Mouse (Mus musculus): ENCODE measurements at regions not wholly inside any gene's neighbourhood (a gene's known extent, or its start where the extent isn't known, plus 50 kb on each side); places are given as distances from the start of the nearest gene placed in this dataset.
A peak's percentile ranks its signal among the peaks of the same experiment; 100 is the strongest.
"Not testable (repeated sequence)": the region's sequence is repeated elsewhere in the genome, so short reads cannot be mapped to it uniquely, and the experiment has no call there.

DNA sequence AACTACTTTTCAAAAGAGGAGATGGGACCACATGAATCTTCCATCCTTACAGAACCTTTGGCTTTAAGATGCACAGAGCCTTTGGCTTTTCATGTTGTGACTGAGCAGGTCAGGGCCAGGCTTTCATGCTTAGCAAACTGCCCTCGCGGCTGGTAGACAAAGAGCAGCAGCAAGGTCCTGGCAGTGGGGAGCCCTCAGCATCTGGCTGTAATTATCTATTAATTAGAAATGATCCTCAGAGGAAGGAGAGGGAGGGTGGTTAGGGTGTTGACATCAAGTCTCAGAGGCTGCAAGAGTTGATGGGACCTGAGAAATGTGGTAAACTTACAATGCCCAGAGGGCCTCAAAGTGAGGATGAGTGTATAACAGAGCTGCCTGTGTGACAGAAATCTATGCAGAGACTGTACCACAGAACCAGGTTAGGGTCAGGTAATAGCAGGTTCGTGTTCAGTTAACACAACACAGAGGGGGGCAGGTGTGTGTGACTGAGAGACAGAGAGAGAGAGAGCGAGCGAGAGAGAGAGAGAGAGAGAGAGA, 817.0 kb upstream of the Intu start:
- DNase-seq (ENCODE audit: low spot score), result no peak
- intact Hi-C loops (cut with DNase I), result no loop called here

GRCm38 (mm10) chr3:39718946-39719545, 812.0 kb upstream of the Intu start:
- no peak for DNase-seq (ENCODE audit: low spot score)
- intact Hi-C loops (cut with DNase I), result no loop called here

DNA sequence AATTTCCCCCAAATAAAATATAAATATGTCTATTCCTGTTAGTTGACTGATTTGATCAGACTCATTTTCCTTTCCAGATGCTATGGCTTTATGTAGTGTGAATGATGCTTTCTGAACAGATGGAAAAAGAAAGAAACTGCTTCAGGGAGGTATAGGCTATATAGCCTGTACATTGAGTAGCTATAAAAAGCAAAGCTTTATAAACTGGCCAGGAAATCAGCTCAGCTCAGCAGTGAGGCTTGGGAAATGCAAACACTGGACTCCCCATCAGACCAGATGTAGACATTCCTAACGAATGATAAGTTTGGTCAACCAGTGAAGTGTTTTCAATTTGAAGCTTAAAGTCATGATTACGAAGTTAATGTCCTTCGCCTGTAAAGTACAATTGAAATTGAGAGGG, 805.3 kb upstream of the Intu start:
- intact Hi-C loops (cut with DNase I), result no loop called here
- no peak for DNase-seq (ENCODE audit: low spot score)

- no peak for DNase-seq (ENCODE audit: low spot score)
- intact Hi-C loops (cut with DNase I), result no loop called here
Observed at GRCm38 (mm10) chr3:39736639-39737038, 794.4 kb upstream of the Intu start.

- DNase-seq (ENCODE audit: low spot score), result no peak
- intact Hi-C loops (cut with DNase I), result no loop called here
Observed at GRCm38 (mm10) chr3:39745947-39746346, 785.1 kb upstream of the Intu start.

DNA sequence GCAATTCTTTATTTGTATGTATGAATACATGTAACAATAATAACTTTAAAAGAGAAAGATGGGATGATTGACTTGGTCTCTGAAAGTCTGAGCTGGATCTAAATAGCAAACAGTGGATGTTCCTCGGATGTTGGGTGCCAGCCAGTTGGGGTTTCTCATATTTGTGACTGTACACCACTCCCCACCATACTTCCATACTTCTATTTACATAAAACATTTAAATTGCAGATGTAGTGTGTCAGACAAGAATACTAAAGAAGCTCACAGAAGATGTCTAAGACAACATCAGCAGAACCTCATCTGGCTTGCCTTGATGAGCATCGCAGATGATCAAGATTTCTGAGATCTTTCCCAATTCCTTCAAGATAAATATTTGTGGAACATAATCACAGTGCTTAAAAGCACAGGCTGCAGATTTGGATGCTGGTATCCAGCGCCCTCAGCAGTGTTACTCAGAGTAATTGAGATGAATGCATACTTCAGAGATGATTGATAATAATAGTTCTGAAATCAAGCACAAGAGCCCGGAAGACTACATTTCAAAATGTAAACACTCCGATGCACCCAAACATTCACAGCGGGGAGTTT, 762.0 kb upstream of the Intu start:
- DNase-seq (ENCODE audit: low spot score), result no peak

GRCm38 (mm10) chr3:39776278-39777039, 754.6 kb upstream of the Intu start:
- intact Hi-C loops (cut with DNase I), result no loop called here
- no peak for DNase-seq (ENCODE audit: low spot score)

More for the DNA sequence above, 762.0 kb upstream of the Intu start:
- intact Hi-C loops (cut with DNase I), result no loop called here

DNA sequence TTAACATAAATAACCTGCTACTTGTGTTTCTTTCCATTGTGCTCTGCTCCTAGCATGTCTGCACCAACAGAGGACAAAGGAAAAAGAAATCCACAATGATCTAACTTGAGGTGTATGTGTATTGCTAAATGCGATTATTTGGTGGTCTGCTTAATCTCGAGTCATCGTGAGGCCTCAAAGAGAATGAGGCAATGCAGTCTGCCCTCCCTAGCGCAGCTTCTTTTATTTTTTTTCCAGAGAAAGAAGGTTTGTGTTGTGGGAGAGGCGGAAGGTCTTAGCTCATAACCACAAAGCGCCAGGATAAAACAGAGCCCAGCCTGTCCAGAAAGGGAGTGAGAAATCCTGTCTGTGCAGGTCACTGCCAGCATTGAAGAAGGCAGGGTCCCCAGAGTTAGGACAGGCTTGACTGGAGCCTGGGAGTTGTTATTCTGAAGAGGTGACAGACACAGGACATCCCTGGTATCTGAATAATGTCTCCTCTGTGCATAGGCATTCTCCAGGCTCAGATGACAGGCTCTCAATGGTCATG, 751.3 kb upstream of the Intu start:
- intact Hi-C loops (cut with DNase I), result no loop called here
- DNase-seq (ENCODE audit: low spot score), result no peak

DNA sequence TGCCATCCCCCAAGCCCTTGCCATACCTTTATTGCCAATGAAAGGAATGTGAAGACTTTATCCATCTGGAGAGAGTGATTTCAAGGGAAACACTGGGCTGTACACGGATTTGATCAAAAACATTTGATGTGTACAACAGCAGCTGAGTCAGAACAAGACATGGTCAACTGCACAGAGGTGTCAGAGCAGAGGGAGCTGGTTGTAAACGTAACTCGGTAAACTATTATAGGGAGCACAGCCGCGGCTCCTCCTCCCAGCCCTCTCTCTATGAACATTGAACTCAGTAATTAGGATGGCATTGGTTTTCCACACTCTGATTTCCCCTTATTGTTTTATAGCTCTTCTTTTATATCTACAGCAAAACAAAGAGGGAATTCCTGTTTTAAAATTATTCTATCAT, 750.8 kb upstream of the Intu start:
- DNase-seq (ENCODE audit: low spot score), result no peak
- intact Hi-C loops (cut with DNase I), result no loop called here

- intact Hi-C loops (cut with DNase I), result no loop called here
Observed at GRCm38 (mm10) chr3:39784901-39785300, 746.2 kb upstream of the Intu start.

DNA sequence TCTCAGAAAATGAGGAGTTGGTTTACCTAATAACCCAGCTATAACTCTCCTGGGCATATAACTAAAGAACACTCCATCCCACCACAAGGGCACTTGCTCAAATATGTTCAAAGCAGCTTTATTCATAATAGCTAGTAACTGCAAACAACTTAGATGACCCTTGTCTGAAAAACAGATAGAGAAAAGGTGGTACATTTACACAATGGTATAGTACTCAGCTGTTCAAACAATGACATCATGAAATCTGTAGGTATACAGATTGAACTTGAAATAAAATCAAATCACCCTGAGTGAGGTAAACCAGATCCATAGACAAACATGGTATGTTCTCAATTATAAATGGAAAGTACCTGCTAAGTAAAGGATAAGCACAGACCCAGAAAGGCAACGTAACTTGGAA, 721.5 kb upstream of the Intu start:
- intact Hi-C loops (cut with DNase I), result no loop called here
- no peak for DNase-seq (ENCODE audit: low spot score)

More at GRCm38 (mm10) chr3:39784901-39785300, 746.2 kb upstream of the Intu start:
- no peak for DNase-seq (ENCODE audit: low spot score)

GRCm38 (mm10) chr3:39814814-39815213, 716.3 kb upstream of the Intu start:
- DNase-seq (ENCODE audit: low spot score), result peak; percentile 7
- intact Hi-C loops (cut with DNase I), result loop anchor here (1.0 to 10.0 kb wide), 5 partner anchors 180 to 932 kb away; no protein-coding TSS in a partner anchor

DNA sequence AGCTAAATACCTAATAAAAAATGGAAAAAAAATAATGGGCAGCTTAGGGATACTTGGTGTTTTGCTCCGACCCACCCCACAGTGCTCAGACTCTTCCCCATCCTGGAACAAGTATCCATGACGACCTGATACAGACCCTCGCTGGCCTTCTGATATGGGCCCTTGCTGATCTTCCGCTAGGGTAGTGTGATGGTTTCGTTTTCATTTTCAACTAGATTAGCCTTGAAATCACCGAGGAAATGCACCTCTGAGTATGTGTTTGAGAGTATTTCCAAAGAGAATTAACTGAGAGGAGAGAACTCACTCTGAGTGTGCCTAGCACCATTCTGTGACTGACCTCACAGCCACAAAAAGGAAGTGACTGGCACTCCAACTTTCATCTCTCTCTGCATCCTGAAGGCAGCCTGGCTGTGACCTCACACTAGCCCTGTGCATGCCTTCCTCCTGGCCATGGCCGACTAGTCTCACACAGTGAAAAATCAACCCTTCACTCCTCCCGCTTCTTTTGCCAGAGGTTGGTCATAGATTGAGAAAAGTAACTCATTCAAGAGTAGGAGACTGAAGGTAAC, 700.5 kb upstream of the Intu start:
- intact Hi-C loops (cut with DNase I), result no loop called here
- DNase-seq (ENCODE audit: low spot score), result no peak

DNA sequence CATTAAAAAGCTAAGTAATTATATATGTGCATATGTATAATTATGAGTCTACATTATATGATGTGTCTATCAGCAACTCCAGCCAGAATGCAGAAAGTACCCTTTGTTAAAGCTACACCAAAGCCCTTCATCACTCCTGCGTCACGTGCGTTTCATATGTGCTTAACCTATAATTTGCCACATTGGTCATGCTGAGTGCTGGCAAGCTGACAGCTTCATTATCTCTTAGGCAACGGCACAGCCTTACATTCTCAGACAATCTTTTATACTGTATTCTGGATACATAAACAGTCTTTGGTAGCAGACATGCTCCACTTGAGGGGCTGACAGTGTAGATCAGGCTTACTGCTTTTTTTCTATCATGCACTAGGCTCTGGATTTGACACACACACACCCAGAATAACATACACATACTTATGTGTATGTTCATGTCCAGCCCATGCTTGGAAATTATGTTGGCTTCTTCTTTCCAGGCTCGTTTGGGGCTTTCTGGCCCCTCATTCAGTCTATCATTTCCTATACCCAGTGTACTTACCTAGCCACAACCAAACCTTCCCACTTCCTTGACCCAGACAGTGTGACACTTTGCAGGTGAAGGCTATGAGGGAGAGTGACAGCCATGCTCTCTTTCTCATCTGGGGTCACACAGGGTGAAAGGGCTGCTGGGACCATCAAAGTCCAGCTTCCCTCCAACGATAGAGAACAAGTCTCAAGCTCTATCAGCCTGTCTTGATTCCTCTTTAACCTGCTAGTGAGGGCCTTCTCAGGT, 692.5 kb upstream of the Intu start:
- intact Hi-C loops (cut with DNase I), result no loop called here
- DNase-seq (ENCODE audit: low spot score), result no peak

DNA sequence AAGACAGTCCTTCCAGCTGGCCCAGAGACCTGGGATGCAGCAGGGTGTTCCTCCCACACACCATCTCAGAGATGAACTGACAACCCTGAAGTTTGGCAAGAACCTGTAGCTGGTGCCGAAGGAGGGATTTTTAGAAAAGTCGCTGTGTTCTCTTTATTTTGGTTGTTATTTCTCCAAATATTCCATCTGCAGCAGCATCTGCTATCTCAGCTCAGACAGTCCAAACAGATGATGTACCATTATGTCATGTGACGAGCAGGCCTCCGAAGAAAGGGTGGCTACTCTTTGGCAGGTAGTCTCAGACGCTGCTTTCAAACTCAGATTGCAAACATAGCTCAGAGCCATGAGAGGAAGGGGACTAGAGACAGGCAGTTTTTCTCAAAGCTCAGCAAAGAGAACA, 690.1 kb upstream of the Intu start:
- intact Hi-C loops (cut with DNase I), result no loop called here
- DNase-seq (ENCODE audit: low spot score), result no peak

GRCm38 (mm10) chr3:39845123-39845522, 686.0 kb upstream of the Intu start:
- DNase-seq (ENCODE audit: low spot score), result no peak
- intact Hi-C loops (cut with DNase I), result no loop called here

DNA sequence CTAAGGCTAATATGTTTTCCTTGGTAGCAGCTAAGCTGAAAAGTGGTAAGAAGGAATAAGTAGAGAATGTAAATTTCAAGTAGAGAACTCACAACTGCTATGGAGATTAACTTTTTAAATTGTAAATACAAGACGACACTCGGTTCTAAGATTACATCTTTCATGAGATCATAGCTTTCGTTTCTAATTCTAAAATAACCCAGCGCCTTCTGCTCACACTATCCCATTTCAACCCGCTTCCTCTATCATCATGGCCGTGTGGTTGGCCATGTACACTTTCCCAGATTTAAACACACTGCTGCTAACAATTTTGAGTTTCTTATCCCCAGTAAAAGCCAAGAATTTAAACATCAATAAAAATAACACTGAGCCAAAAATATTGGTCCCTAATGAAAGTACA, 682.3 kb upstream of the Intu start:
- DNase-seq (ENCODE audit: low spot score), result no peak
- intact Hi-C loops (cut with DNase I), result no loop called here

- intact Hi-C loops (cut with DNase I), result no loop called here
Observed at GRCm38 (mm10) chr3:39857214-39857839, 673.8 kb upstream of the Intu start.

GRCm38 (mm10) chr3:39876046-39876445, 655.0 kb upstream of the Intu start:
- DNase-seq (ENCODE audit: low spot score); intact Hi-C loops (cut with DNase I): not testable (repeated sequence)

More at GRCm38 (mm10) chr3:39857214-39857839, 673.8 kb upstream of the Intu start:
- no peak for DNase-seq (ENCODE audit: low spot score)
